Mouse (Mus musculus) hindlimb bud, embryonic 11.5 days (tissue): ENCODE data around the gene Cc2d2b.

Source experiments
- DNase-seq: peaks from one replicate; pipeline ENCODE4 v3.0.0-alpha.2; 2012; ENCODE audit warnings: low read depth, low spot score; ENCODE audit errors: extremely low spot score

Cc2d2b gene

DNA sequence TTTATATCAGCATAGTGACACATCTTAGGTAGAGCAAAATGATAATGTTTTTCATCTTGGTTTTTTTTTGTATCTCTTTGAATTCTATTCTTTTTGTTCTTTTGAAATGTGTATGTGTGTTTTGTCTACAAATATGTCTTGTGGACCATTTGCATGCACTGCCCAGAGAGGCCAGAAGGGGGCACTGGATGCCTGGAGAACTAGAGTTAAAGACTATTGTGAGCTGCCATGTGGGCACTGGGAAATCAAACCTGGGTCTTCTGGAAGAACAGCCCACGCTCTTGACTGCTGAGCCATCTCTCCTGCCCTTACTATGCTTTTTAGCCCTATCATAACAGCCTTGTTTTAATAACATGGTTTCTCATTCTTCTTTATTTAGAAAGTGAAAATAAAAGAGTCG lies 5.8 kb downstream of the Cc2d2b start:
- no peak for DNase-seq

DNA sequence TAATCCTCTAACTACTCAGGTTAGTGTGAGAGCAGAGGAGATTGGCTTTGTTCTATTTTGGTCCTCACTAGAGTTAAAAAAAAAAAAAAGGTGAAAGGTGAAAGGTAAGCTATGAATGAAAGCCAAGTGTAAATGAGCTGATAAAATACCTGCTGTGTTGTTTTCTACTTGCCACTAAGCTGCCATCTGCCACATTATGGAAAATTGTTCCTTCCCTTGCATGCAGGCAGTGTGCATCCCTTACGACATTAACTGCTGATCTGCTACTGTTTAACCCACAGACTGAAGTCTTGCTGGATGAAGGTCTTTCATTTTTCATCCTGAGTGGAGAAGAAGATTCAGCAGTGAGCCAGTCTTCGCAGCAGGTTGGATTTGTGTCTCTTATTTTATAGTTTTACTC lies 11.5 kb downstream of the Cc2d2b start:
- DNase-seq, result no peak

DNA sequence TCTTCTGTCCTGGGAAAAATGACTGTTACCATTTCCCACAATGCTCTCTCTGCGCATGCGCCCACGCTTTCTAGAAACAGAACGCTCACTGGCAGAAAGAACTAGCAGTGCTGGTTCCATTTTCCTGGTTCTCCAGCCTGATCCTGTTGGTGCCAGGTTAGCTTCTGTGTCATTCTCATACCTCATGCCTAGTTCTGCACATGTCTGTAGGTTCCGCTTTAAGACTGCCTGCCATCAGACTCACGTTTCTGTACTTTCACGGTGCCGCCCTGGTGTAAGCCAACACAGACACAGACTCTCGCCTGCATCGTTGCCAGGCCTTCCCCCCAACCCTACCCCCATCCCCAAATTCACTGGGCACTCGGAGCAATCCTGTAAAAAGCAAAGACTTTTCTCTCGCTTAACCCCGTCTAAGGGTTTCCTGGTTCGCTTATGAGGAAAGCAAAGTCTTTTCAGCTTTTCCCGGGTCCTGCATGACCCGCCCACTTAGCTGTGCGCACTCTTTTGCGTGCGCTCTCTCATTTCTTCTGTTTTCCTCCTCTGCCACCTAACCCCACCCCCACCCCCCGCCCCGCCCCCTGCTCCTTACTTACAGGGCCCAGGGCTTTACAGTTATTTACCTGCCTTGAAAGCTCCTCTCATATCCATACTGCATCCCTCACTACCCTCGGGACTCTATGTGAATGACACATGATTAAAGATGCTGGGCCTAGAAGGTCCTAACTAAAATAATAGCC lies 13.6 kb downstream of the Cc2d2b start:
- DNase-seq, result no peak

- no peak for DNase-seq
These were observed 18.6 kb downstream of the Cc2d2b start for GRCm38 (mm10) chr19:40767189-40767588.

DNA sequence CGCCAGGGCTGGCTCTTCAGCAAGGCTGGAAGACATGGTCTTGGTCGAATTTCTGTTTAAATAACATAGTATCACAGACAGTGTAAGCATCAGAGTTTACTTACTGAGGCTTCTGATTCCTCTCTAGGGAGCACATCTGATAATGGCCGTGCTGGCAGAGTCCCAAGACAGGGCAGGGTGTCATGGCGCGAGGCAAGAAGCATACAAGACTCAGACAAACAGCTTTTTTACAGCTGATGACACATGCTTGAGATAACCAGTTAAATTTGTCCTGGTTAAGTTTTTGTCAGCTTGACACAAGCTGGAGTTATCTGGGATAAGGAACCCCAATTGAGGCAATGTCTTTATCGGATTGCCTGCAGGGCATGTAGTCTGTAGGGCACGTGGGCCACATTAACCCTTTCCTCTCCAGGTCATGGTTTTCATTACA lies 20.8 kb downstream of the Cc2d2b start:
- DNase-seq, result no peak

DNA sequence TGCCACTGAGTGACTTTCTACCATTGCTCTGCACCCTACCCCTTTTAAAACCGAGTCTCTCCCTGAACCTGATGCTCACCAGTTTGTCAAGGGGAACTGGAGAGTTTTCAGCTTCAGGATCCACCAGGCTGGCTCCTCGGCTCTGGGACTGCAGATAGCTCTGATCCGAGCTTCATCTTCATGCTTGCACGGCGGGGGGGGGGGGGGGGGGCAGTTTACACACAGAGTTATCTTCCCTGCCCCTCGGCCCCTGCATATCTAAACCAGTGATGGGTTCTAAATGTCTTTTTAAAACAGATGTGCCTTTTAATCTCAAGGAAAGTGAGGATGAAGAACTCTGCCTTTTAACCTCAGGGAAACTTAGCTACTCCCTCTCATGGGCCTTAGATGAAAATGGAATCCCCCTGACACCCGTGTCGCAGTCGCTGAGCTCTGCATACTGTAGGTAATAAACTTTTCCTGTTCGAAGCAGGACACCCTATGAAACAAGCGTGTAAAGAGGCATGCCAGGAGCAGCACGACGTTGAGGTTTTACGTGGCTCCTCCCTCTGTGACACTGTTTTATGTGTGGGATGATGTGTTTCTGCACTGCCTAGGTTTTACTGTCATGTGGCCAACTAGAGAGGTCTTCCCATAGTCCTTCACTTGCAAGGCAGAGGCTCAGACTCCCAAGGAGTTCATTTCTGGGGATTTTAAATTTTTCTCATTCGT lies 39.6 kb downstream of the Cc2d2b start:
- DNase-seq, result no peak

- no peak for DNase-seq
These were observed 40.1 kb downstream of the Cc2d2b start for GRCm38 (mm10) chr19:40788715-40789084.

- no peak for DNase-seq
These were observed 56.7 kb downstream of the Cc2d2b start for GRCm38 (mm10) chr19:40805176-40805737.

DNA sequence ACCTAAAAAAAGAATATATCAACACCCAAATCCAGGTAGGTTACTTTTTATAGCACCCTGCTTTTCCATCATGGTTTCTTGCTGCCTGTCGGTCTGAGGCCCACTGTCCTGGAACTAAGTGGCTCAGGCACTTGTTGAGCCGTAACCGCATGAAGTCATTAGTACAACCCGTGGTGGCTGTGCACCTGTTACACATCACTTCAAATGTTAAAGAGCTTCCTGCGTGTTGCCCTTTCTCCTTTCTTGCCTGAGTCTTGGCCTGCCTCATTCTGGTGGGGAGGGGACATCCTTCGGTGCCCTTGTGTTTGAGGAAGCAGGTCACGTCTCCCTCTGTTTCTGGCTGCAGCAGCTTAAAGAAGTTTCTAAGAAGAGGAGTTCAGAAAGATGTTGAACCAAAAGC lies 61.3 kb downstream of the Cc2d2b start:
- DNase-seq, result no peak

DNA sequence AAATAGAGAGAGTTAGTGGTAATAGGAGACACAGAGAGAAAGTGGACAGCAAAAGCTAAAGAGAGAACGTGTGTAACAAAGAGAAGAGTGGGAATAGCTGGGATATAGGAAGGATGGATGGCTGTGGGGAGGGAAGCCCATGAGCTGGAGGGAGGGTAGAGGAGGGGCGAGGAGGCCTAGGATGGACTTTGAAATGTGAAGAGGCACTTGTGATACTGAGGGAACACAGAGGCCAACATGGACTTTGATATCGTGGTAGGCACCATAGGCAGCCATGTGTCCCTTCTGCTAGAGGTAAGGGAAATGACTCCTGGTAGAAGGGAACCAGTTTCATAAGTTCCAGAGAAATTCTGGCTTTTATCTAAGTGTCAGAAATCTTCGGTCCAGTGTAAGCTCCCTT lies 63.3 kb downstream of the Cc2d2b start:
- no peak for DNase-seq

DNA sequence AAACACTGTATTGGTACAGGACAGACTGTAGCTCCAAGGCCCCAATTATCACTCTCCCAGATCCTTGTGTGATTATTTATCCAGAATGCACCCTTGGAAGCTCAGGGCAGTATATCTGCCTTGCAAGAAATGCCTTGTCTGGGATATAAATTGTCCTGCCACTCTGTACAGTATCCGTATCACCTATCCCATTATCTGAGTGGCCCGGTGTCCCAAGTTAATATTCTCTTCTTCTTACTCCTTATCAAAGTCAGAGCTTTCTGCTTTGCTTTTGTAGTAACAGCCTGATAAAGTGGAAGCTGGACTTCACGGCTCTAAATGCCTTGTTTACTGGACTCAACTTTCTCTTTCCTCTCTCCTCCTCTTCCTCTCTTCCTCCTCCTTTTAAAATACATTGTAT lies 64.2 kb downstream of the Cc2d2b start:
- DNase-seq, result no peak

- DNase-seq, result no peak
These were observed 64.8 kb downstream of the Cc2d2b start for GRCm38 (mm10) chr19:40813385-40813784.

GRCm38 (mm10) chr19:40815645-40816183 lies 67.2 kb downstream of the Cc2d2b start:
- DNase-seq, result no peak

- DNase-seq, result no peak
These were observed 69.5 kb downstream of the Cc2d2b start for GRCm38 (mm10) chr19:40817901-40818532.

- DNase-seq, result no peak
These were observed 70.2 kb downstream of the Cc2d2b start for GRCm38 (mm10) chr19:40818764-40819163.

DNA sequence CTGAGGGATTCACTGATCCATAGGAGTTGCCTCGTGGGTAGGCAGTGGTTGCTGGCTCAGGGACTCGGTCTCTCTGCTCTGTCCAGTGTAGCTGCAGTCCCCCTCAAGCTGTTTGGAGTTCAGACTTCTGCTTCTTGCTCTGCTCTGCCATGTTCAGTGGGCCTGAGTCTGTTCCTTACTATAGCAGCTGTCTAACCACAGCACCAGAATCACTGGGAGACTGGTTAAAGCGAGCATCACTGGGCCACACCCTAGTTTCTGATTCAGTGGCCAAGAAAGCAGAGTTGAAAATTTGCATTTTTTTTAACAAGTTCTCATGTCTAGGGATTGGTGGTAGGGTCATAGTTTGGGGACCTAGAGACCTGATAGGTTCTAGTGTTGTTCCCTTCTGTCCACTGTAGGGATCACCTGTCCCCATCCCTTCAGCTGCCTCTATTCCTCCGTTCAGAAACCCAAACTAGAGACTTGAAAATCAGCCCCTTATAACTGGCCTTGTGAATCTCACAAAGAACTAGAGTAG lies 72.8 kb downstream of the Cc2d2b start:
- DNase-seq, result no peak

DNA sequence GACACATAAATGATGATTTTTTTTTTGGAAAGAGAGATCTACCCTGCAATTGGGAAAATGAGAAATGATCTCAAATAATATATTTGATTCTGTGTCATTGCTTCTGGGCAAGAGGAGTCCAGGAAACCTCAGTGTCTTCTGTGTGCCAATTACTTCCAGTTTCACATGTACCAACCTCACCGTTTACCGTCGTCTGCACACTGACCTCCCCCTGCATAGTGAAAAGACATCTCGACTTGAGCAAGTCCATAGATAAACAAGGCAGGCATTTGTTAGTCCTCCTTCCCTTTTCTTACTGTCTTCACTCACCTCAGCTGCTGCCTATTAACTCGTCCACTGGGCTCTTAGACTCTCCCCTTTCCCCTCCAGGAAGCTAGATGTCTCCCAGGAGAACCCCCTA lies 77.1 kb downstream of the Cc2d2b start:
- DNase-seq, result no peak

DNA sequence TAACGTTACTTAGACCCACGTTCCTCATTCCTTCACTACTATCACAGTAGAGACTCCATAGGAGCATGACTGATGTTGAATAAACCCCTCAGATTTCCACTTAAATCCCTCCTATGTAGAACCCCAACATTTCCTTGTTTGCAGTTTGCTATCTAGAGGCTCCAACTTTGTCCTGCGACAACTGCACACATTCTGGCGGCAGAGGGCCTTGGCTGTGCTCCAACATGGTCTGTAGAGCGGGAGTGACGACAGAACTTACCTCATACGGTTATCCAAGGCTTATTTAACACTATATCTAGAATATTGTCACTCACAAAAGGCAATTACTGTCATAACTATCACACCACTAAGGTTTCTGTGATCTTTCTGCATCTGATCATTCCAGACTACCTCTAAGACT lies 78.2 kb downstream of the Cc2d2b start:
- no peak for DNase-seq

DNA sequence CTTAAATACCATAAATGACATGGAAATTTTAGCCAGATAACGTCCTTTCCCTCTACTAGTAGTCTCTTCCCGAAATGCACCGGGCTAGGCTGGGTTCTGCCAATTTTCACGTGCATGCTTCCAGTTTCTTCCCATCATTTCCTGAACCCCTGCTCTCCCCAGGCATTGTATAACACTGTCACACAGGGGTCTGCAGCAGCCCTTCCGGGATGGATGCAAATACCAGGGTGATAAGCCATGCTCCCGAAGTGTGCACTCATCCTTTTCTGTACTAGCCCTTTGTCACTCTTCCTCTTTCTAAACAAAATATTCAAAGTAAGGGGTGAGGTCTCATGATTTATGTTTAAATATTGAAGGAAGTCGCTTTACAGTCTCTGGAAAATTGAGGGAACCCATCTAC lies 81.6 kb downstream of the Cc2d2b start:
- DNase-seq, result no peak

GRCm38 (mm10) chr19:40830703-40831415 lies 82.3 kb downstream of the Cc2d2b start, which contains the start of gene Ccnj:
TSS of gene Ccnj (plus strand) at chr19:40831279.
- no peak for DNase-seq
